Mouse (Mus musculus) liver, postnatal 0 days (tissue): ENCODE measurements at regions not wholly inside any gene's neighbourhood (a gene's known extent, or its start where the extent isn't known, plus 50 kb on each side); places are given as distances from the start of the nearest gene placed in this dataset.

Experiments
- CTCF ChIP-seq: sonication (generic); IDR thresholded peaks from 2 replicates; pipeline ENCODE4 v1.5.1; 2016; ENCODE audit warnings: antibody characterized with exemption, low read depth
- EP300 ChIP-seq: IDR thresholded peaks from 2 replicates; pipeline ENCODE4 v1.6.1; 2016; ENCODE audit warnings: antibody characterized with exemption, low read depth, mild to moderate bottlenecking

DNA sequence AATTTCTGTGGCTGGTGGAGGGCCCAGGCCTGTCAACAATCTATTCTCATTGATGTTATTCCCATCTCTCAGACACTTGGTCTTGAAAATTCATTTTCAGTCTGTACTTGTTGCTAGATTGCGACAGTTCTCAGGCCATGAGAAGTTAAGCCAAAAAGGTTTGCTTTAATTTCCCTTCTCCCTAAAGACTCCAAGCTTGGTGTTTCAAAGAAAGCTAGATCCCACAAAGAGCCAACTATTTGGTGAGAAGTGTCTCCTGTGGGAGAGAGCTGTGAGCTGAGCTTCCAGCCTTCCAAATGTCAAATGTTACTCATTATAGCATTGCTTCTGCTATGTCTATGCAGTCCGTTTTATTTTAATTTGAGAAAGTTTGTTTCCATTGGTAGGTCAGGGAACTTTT lies 169.7 kb downstream of the Snx13 start:
- TF ChIP-seq CTCF = no peak
- no peak for TF ChIP-seq EP300
